Mouse (Mus musculus) liver, postnatal 0 days (tissue): ENCODE measurements around the gene Dmac2.

Experiments used
- CTCF ChIP-seq: sonication (generic); IDR thresholded peaks from 2 replicates; pipeline ENCODE4 v1.5.1; 2016; ENCODE audit warnings: antibody characterized with exemption, low read depth
- EP300 ChIP-seq: IDR thresholded peaks from 2 replicates; pipeline ENCODE4 v1.6.1; 2016; ENCODE audit warnings: antibody characterized with exemption, low read depth, mild to moderate bottlenecking

GRCm38 (mm10) chr7:25599663-25600062 lies 19.6 kb upstream of the Dmac2 start:
- TF ChIP-seq CTCF: peak; percentile 88
- no peak for TF ChIP-seq EP300
